Mouse (Mus musculus): Measurements from ENCODE around the gene Enpp4.

The Enpp4 gene

GRCm38 (mm10) chr17:44090916-44091315 lies 14.7 kb downstream of the Enpp4 start:
- DNase-seq = no peak

DNA sequence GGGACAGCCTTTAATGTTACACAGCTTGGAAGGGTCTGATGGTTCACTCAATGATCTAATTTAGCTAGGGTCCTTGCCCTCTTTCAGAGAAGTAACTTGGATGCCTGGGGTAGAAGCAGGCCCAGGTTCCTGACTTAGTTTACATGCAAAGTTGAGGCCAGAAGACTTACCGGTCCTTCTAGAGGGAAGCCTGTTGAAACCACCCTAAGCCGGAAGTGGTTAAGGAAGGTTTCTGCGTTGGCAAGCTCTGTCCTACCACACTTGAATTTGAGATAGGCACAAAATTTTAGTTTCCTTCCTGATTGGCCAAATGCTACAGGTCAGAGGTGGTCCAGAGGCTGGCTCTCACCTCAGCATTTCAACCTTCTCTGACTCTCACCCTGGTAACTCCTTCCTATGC lies 17.4 kb downstream of the Enpp4 start:
- DNase-seq = no peak

GRCm38 (mm10) chr17:44083156-44083555 lies 22.5 kb downstream of the Enpp4 start:
- no peak for DNase-seq

- peak; percentile 90 for DNase-seq
Measured at GRCm38 (mm10) chr17:44078631-44079350, 26.8 kb downstream of the Enpp4 start, which contains the start of gene Enpp5. Gene Enpp5, plus strand, starts transcription at chr17:44078813.

GRCm38 (mm10) chr17:44077843-44078160 lies 27.8 kb downstream of the Enpp4 start:
- DNase-seq = no peak

DNA sequence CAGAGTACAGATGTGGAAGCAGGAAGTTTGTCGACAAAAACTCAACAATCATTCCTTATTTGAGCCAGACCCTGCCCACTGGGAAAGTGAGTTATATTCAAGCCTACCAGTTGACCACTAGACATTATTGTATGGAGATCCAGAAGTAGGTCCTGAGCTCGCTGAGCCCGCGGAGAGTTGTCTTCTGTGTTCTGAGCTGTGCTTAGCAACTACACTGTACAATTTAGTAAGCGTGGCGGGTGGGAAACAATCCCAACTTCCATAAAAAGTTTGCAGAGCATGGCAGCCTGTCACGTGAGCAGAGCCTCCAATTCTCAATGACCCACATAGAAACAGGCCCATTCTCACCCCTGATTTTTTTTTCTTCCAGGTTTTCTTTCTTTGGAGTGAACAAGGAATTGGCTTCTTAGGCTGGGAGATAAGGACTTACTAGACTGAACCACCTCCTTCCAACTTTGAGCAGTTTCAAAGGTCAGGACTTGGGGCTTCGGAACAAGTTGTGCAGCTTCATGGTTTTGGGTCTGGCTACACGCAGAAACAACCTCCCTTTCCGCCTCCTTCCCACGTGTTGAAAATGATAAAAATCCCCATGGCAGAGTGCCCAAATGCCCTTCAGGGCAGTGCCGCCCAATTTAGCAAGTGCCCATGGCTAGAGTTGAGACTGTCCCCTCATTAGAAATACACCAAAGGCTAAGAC lies 28.3 kb downstream of the Enpp4 start:
- no peak for DNase-seq

- DNase-seq = peak; percentile 18
Measured at GRCm38 (mm10) chr17:44076051-44076680, 29.4 kb downstream of the Enpp4 start.

- DNase-seq = no peak
Measured at GRCm38 (mm10) chr17:44075601-44076000, 30.0 kb downstream of the Enpp4 start.

DNA sequence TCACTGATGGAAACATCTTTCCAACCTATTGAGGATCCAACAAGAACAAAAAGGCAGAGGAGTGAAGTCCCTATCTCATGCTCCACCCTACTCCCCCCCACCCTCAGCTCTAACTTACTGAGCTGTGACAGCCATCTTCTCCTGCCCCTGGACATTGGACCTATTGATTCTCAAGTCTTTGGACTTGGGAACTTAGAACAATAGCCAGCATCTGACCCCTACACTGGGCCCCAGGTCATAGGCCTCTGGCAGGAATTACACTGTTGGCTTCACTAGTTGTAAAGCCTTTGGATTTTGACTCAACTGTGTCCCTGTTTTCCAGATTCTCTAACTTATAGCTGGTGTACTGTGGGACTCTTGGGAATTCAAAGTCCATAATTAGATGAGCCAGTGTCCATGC lies 33.9 kb downstream of the Enpp4 start:
- no peak for DNase-seq

GRCm38 (mm10) chr17:44068876-44069275 lies 36.7 kb downstream of the Enpp4 start:
- DNase-seq = no peak

GRCm38 (mm10) chr17:44061289-44061890 lies 44.2 kb downstream of the Enpp4 start:
- no peak for DNase-seq

GRCm38 (mm10) chr17:44060781-44061180 lies 44.8 kb downstream of the Enpp4 start:
- no peak for DNase-seq

GRCm38 (mm10) chr17:44058145-44058544 lies 47.5 kb downstream of the Enpp4 start:
- DNase-seq = no peak

- DNase-seq = no peak
Measured at GRCm38 (mm10) chr17:44057123-44057522, 48.5 kb downstream of the Enpp4 start.

DNA sequence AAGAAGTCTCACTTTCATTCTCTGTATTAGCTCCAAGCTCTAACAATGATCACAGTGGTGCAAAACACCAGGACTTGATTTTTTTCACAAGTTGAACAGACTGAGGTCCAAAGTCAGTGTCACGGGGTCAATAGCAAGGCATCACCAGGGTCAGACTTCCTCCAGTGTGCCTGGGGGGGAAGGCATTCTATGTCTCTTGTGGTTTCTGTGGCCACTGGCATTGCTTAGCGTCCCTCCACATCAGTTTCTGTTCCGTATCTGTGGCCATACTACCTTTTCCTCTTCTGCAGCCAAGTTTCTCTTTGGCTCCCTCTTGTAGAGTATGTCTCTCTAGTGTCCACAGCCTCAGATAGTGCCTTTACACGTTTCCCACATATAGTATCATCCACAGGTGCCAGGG lies 52.2 kb downstream of the Enpp4 start:
- no peak for DNase-seq
